Mouse (Mus musculus): ENCODE results near the gene Apopt1.

DNA sequence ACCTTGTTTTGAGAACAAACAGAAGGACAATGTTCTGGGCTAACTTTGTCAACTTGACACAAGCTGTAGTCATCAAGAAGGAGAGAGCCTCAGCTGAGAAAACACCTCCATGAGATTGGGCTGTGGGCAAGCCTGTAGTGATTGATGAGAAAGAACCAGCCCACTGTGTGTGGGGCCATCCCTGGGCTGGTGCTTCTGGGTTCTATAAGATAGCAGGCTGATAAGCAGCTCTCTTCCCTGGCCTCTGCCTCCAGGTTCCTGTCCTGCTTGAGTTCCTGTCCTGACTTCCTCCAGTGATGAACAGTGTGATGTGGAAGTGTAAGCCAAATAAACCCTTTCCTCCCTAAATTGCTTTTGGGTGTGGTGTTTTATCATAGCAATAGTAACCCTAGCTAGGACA, 41.6 kb downstream of the Apopt1 start:
- TF ChIP-seq CTCF (IDR thresholded peaks at IDR 0.05; ENCODE audit: low read depth, low read length) = no peak
- no peak for TF ChIP-seq POLR2A (IDR thresholded peaks at IDR 0.05; ENCODE audit: extremely low read depth, insufficient read depth, low read length)

Measured in liver, adult 2 months (tissue).